Mouse (Mus musculus): ENCODE data around the gene Pdzk1ip1.

GRCm38 (mm10) chr4:115124713-115125112 lies 36.2 kb downstream of the Pdzk1ip1 start:
- no peak for TF ChIP-seq CTCF (IDR thresholded peaks at IDR 0.05; ENCODE audit: extremely low read depth, insufficient read length, insufficient replicate concordance, low read depth, low read length)
- TF ChIP-seq POLR2A (IDR thresholded peaks at IDR 0.05; ENCODE audit: low read depth, low read length), result no peak

Data from small intestine, adult 2 months (tissue).